Mouse (Mus musculus) gastrocnemius, adult 2 months (tissue): ENCODE data around the gene Gm5965. TPM values are rescaled to one million over a fixed set of nuclear protein-coding genes. Genes with fewer than 3 reads are reported as not detected.
"Not testable (repeated sequence)": the region's sequence is repeated elsewhere in the genome, so short reads cannot be mapped to it uniquely, and the experiment has no call there.

Experiments
- DNase-seq: peaks from one replicate; pipeline ENCODE4 v3.0.0; 2022
- H3K27ac ChIP-seq: fragments of 200-600 bp; 2 replicates; pipeline ENCODE4 v1.8.1; 2022; ENCODE audit warnings: mild to moderate bottlenecking
- H3K4me3 ChIP-seq: fragments of 200-600 bp; 2 replicates; pipeline ENCODE4 v1.8.1; 2022; ENCODE audit warnings: mild to moderate bottlenecking, moderate library complexity
- CTCF ChIP-seq: fragments of 200-600 bp; IDR thresholded peaks from 2 replicates; pipeline ENCODE4 v1.8.1; 2022; ENCODE audit warnings: antibody characterized with exemption, mild to moderate bottlenecking, moderate library complexity
- intact Hi-C: fragments of 180-260 bp; cut with DNase I; formaldehyde crosslinking; loops from one replicate; pipeline ENCODE4 v1.15.1; 2025
- long read RNA-seq, 2 experiments: library from polyadenylated mRNA; stranded (forward); transcript quantifications; one replicate each; pipeline ENCODE4 v2.0.0; 2021
- total RNA-seq, 2 experiments: library from RNA; stranded (reverse); gene quantifications; 2 replicates each; pipeline ENCODE4 v1.2.3; 2021

The Gm5965 gene
- not detected for total RNA-seq
- long read RNA-seq, experiment 1: 0 reads
- long read RNA-seq, experiment 2: 0 reads

- Histone ChIP-seq H3K27ac (no peak within 1 kb of the TSS), H3K4me3 (no peak within 1 kb of the TSS)
- no peak for TF ChIP-seq CTCF
- intact Hi-C loops: no loop called here
- DNase-seq: no peak
Measured at GRCm38 (mm10) chr16:88777596-88777995, at the start of gene Gm5965. TSS of gene Gm5965 (plus strand) at chr16:88777896.

DNA sequence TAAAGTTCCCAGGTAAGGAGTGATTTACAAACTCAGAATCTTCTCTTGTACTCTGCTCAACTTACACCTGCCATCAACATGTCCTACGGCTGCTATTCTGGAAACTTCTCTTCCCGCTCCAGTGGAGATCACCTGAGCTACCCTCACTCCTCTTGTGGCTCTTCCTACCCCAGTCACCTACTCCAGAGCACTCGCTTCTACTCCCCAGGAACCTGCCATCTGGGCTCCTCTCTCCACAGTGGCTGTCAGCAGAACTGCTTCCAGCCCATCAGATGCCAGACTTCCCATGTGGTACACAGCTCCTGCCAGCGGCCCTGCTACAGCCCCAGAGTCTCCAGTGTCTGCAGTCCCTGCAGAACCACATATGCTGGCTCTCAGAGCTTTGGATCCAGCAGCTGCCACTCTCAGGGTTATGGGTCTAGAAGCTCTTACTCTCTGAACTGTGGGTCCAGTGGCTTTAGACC lies 48.9 kb upstream of the Gm5965 start, which contains the start of gene Krtap13-1:
Gene Krtap13-1, plus strand, starts transcription at position 51 of the 464 bp plus-strand sequence.
- TF ChIP-seq CTCF: no peak
- Histone ChIP-seq H3K4me3 (no peak within 1 kb of the TSS), H3K27ac (no peak within 1 kb of the TSS)
- intact Hi-C loops: no loop called here
- DNase-seq: peak; percentile 65

- intact Hi-C loops: no loop called here
- DNase-seq: no peak
- TF ChIP-seq CTCF: no peak
- Histone ChIP-seq H3K4me3 (no peak overlapping the region), H3K27ac (no peak overlapping the region)
Measured at GRCm38 (mm10) chr16:88735391-88735790, 42.3 kb upstream of the Gm5965 start.

- intact Hi-C loops: no loop called here
- Histone ChIP-seq H3K4me3 (no peak overlapping the region), H3K27ac (no peak overlapping the region)
- TF ChIP-seq CTCF: no peak
- no peak for DNase-seq
Measured at GRCm38 (mm10) chr16:88744750-88745340, 32.9 kb upstream of the Gm5965 start.

DNA sequence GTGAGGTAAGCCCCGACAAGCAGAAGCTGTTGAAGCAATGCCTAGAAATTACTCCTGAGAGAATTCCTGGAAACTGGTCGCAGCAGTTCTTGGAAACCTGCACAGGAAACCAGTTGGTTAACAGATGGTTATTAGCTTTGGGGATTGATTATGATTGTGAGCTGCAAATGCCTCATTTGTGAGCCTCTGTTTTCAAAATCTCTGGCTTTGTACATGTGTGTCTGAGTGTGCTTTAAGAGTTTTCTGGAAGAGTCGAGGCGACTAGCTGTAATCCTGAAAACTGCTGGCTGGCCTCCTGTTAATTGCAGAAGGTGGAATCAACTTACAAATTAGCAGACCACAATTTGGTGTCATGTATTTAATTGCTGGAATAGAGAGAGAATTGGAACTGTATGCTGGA lies 29.8 kb upstream of the Gm5965 start:
- TF ChIP-seq CTCF: no peak
- no peak for DNase-seq
- no peak overlapping the region for H3K27ac ChIP-seq
- intact Hi-C loops: no loop called here
- H3K4me3 ChIP-seq: no peak overlapping the region

- H3K27ac ChIP-seq, DNase-seq, H3K4me3 ChIP-seq, intact Hi-C loops: not testable (repeated sequence)
Measured at GRCm38 (mm10) chr16:88751535-88751934, 26.2 kb upstream of the Gm5965 start, which contains the start of gene Krtap13. TSS of gene Krtap13 (minus strand) at chr16:88751635.

DNA sequence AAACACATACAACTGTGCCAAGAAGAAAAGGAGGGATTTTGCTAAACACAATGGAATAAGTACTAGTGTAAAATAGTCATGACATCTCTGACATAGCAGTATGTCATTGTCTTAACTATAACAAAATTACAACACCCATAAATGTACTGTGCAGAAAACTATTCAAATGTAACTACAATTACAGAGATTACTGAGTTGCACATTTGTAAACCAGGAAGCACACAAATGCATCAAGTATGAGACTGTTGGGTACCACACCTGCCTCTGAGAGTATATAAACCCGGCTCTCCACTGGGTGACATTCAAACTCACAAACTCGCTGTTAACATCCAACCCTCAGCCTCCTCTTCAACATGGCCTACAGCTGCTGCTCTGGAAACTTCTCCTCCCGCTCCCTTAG lies 19.1 kb upstream of the Gm5965 start, which contains the start of gene 2310034C09Rik:
Gene 2310034C09Rik, plus strand, starts transcription at position 301 of the 400 bp plus-strand sequence.
- H3K27ac ChIP-seq, H3K4me3 ChIP-seq, intact Hi-C loops, DNase-seq: not testable (repeated sequence)

DNA sequence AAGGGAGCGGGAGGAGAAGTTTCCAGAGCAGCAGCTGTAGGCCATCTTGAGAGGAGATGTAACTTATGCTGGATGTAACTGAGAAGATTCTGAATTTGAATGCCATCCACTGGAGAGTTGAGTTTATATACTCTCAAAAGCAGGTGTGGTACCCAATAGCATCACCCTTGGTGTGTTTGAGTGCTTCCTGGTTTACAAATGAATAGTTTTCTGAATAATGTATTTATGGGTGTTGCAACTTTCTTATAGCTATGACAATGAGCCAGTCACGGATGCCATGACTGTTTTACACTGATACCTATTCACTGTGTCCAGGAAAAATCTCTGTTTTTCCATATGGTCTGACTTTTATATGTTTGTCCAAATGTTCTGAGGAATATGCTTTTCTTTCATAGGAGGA lies 3.6 kb upstream of the Gm5965 start, which contains the start of gene 2310057N15Rik:
Gene 2310057N15Rik, minus strand, starts transcription at position 101 of the 400 bp plus-strand sequence.
- DNase-seq: no peak
- intact Hi-C loops: no loop called here
- TF ChIP-seq CTCF: no peak
- H3K4me3 ChIP-seq: no peak within 1 kb of the TSS
- no peak within 1 kb of the TSS for H3K27ac ChIP-seq

- intact Hi-C loops: no loop called here
- no peak for DNase-seq
- H3K4me3 ChIP-seq: no peak overlapping the region
- H3K27ac ChIP-seq: no peak overlapping the region
- TF ChIP-seq CTCF: no peak
Measured at GRCm38 (mm10) chr16:88786786-88787185, 9.1 kb downstream of the Gm5965 start.

DNA sequence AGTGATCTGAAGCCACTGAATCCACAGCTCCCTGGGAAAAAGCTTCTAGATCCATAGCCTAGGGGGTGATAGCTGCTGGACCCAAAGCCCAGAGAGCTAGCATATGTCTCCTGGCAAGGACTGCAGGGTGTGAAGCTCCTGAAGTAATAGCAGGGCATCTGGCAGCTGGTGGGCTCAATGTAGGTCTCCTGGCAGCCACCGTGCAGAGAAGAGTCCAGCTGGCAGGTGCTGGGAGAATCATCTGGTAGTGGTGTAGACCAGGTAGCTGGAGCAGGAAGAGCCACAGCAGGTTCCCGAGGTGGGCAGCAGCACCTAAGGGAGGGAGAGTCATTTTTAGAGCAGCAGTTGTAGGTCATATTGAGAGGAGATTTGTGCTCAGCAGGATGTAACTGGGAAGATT lies 34.1 kb downstream of the Gm5965 start, which contains the start of gene Gm20741:
Gene Gm20741, minus strand, starts transcription at position 394 of the 400 bp plus-strand sequence.
- no peak for TF ChIP-seq CTCF
- intact Hi-C loops: no loop called here
- no peak for DNase-seq
- Histone ChIP-seq H3K27ac (no peak within 1 kb of the TSS), H3K4me3 (no peak within 1 kb of the TSS)

DNA sequence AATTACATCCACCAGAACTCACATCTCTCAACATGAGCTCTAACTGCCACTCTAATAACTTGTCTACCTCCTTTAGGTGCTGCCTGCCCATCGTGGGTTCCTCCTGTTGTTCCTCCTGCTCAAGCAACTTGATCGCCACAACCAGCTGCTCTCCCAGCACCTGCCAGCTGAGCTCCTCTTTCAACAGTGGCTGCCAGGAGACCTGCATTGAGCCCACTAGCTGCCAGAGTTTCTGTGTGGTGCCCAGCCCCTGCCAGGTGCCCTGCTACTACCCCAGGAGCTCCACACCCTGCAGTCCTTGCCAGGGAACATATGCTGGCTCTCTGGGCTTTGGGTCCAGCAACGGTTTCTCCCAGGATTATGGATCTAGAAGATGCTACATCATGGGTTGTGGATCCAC lies 42.4 kb downstream of the Gm5965 start, which contains the start of gene Krtap15:
Gene Krtap15, plus strand, starts transcription at position 150 of the 400 bp plus-strand sequence.
- intact Hi-C loops: loop anchor here (5.0 to 10.0 kb wide), 3 partner anchors 105 to 428 kb away; no protein-coding TSS in a partner anchor
- peak; percentile 78 for DNase-seq
- H3K4me3 ChIP-seq: no peak within 1 kb of the TSS

DNA sequence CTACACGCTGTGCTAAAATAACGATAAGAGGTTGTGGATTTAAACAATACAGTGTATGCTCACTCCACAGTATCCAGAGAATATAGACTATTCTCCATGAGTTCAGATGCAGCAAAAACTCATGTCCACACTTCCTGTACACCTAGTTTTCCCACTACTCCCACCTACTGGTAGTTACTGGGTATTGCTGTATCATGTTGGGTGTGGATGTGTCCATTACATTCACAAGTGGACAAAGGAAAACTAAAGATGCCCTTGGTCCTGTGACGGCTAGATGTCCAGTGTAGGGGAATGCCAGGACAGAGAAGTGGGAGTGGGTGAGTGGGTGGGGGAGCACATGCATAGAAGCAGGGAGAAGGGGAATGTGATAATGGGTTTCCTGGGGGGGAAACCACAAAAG lies 46.0 kb downstream of the Gm5965 start:
- DNase-seq: no peak
- no peak overlapping the region for H3K27ac ChIP-seq
- H3K4me3 ChIP-seq: no peak overlapping the region
- TF ChIP-seq CTCF: peak; percentile 64
- intact Hi-C loops: loop anchor here (5.0 to 10.0 kb wide), 3 partner anchors 109 to 431 kb away; no protein-coding TSS in a partner anchor

More for the DNA sequence above, 42.4 kb downstream of the Gm5965 start, which contains the start of gene Krtap15:
- no peak for TF ChIP-seq CTCF
- H3K27ac ChIP-seq: no peak within 1 kb of the TSS

GRCm38 (mm10) chr16:88826095-88826652 lies 48.5 kb downstream of the Gm5965 start, which contains the start of gene Krtap14:
TSS of gene Krtap14 (minus strand) at chr16:88826145.
- TF ChIP-seq CTCF: no peak
- intact Hi-C loops: loop anchor here (10.0 kb wide), 1 partner anchor 111 kb away; no protein-coding TSS in a partner anchor
- Histone ChIP-seq H3K4me3 (no peak within 1 kb of the TSS), H3K27ac (no peak within 1 kb of the TSS)
- DNase-seq: no peak
